Mouse (Mus musculus) layer of hippocampus, adult 8-10 months (tissue): ENCODE results near the gene Vmn1r86. TPM values are rescaled to one million over a fixed set of nuclear protein-coding genes. Genes with fewer than 3 reads are reported as not detected.
"Not testable (repeated sequence)": the region's sequence is repeated elsewhere in the genome, so short reads cannot be mapped to it uniquely, and the experiment has no call there.

Source experiments
- DNase-seq, 2 experiments: peaks; one replicate each; pipeline ENCODE4 v3.0.0; 2022; ENCODE audit warnings: low spot score in 2 of 2
- total RNA-seq, 4 experiments: library from RNA; stranded (reverse); gene quantifications; 2 replicates each; pipeline ENCODE4 v1.2.4; 2022

Vmn1r86 gene
- total RNA-seq: not detected

DNA sequence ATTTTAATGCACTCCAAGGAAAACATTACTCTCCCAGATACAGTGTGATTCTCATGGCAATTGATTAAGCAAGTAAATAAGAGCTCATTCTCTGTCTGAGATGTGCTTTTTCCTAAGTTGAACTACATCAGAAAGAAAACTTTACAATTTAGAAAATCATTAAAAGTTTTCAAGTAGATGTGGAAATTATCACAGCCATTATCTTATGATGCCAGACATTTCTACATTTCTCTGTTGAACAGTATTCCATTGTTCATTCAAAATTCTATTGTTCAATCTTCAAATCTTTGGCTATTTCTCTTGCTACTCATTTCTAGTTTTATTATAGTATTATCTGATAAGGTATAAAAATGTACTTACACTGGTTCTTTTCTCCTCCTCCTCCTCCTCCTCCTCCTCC, at the start of gene Vmn1r86:
TSS of gene Vmn1r86 (minus strand) at position 101 of the 400 bp plus-strand sequence.
- DNase-seq: no peak

DNA sequence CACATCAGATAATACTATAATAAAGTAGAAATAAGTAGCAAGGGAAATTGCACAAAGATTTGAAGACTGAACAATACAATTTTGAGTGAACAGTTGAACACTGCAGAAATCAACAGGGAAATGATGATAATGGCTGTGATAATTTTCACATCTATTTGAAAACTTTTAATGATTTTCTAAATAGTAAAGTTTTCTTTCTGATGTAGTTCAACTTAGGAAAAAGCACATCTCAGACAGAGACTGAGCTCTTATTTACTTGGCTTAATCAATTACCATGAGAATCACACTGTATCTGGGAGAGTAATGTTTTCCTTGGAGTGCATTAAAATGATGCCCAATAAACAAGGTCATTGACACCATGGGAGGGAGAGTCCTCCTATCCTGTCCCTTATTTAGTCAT, 39.6 kb upstream of the Vmn1r86 start, which contains the start of gene Vmn1r88:
TSS of gene Vmn1r88 (plus strand) at position 301 of the 400 bp plus-strand sequence.
- no peak for DNase-seq

DNA sequence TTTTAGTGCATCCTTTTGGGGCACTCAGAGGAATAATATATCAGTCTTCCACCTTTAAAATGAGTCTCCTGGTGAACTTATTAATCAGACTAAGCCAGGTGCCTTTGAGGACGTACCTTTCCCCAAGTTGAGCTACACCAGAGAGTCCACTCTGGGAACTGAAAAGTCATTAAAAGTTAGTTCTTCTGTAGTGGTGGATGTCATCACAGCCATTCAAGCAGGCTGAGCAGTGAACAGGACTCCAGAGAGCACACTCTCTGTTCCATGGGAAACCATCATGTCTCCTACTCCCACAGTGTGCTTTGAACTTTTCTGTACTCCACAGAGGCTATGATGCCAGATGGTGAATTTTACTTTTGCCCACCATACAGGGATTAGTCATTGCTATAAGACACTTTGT, 20.3 kb upstream of the Vmn1r86 start, which contains the start of gene Vmn1r87:
TSS of gene Vmn1r87 (minus strand) at position 101 of the 400 bp plus-strand sequence.
- DNase-seq: no peak

DNA sequence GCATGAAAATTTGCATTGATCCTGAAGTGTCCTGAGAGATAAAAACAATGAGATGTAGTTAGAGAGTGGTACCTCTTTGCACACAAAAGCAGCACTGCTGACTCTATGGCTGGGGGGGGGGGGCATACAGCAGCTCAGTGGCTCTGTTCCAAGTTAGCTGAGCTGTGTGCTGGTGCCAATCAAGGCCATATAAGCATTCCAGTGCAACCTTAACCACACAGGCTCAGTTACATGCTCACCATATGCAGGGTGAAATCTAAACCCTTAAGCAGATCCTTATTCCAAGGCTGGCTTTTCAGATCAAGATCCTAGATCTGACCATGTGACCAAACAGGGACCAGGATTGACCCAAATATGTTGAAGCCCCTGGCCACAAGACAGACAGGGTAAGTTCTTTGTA, 17.6 kb upstream of the Vmn1r86 start:
- DNase-seq: no peak

DNA sequence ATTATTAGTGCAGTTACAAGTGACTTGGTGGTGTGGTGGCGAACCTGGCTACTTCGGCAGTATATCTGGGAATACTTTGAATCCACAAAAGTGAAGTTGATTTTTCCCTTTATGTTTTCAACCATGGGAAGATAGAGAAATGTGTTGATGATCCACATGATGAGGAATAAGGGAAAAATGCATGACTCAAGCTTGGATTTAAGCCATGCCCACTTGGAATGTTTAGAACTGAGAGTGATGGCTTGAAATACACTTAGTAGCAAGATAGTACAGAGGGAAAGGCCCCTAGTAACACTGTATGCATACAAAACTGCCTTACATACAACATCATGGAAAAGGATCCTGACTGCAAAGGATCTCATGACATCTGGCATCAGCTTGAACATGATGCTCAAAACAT, 12.1 kb upstream of the Vmn1r86 start:
- no peak for DNase-seq

DNA sequence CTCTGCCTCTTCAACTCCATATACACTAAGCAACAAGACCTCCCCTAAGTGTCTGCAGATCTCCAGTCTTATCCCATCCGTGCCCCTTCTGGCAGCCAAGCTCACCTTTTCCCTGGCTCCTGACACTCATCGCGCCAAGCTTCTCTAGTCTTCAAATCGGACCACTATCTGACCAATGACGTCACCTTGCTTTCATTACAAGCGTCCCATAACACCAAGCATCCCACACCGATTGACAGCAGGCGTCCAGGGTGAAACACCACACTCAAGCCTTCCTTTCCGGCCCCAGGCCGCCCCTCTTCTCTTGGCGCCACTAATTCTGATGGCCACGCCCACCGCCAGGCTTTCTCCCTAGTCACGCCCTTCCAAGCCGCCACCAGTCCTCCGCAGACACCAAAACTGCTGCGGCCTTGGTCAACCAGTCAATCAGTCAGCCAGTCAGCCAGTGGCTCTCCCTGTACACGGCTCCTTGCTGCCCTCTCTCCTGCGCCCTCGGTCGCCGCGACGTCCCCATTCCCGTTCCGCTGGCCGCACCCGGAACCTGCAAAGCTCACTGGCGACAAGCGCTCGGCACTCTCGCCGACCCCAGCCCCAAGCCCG, 3.9 kb upstream of the Vmn1r86 start:
- DNase-seq: not testable (repeated sequence)

DNA sequence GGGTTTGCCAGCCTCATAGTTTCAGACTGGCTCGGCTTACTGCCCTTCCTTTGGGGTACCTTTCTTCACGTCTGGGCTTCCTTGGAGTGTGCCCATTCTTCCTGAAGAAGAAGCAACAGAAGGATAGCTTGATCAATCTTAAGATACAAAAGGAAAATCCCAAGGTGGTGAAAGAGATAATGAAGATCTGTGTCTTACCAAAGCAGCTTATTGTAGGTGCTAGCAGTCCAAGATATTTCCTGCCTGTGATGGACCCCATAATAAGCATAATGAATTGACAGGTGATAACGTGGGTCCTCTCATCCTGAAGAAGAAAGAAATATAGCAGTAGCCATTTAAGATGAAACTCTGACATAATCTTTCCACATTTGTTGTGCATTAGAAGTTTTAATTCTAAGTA, 24.6 kb downstream of the Vmn1r86 start, which contains the start of gene Vmn1r85:
TSS of gene Vmn1r85 (minus strand) at position 101 of the 400 bp plus-strand sequence.
- no peak for DNase-seq

DNA sequence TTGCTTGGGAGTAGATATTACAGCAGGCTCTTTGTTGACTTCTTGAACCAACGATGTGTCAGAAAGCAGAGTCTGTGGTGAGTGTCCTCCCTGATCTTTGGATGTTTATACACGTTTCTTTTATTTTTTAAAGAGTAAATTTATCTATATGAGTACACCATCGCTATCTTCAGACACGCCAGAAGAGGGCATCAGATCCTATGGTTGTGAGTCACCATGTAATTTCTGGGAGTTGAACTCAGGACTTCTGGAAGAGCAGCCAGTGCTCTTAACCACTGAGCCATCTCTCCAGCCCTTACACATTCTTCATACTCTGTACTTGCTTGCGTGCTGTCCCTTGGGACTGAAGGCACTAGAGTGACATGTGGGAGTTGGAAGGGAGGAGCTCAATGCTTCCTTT, 47.4 kb downstream of the Vmn1r86 start:
- no peak for DNase-seq

DNA sequence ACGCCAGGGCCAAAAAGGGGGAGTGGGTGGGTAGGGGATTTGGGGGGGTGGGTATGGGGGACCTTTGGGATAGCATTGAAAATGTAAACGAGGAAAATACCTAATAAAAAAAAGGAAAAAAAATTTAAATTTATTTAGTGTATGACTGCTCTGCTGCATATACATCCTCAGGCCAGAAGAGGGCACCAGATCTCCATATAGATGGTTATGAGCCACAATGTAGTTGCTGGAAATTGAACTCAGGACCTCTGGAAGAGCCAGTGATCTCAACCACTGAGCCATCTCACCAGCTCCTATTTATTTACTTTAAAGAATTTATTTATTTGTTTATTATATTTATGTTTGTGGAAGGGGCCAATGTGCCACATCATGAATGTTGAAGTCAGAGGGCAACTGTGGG, 56.3 kb downstream of the Vmn1r86 start:
- not testable (repeated sequence) for DNase-seq

DNA sequence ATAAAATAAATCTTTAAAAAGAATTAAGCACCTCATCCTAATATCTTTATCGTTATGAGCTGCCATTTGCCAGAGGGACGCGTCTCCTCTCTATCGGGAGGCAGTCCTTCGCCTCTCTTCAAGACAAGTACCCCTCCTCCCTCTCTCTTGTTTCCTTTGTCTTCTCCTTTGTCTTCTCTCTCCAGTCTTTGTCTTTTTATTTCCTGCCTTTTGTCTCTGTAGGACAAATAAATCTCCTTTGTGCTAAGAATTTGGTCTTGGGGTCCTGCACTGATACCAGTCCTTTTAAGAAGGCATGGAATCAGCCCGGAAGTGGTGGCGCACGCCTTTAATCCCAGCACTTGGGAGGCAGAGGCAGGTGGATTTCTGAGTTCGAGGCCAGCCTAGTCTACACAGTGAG, 60.2 kb downstream of the Vmn1r86 start:
- no peak for DNase-seq

DNA sequence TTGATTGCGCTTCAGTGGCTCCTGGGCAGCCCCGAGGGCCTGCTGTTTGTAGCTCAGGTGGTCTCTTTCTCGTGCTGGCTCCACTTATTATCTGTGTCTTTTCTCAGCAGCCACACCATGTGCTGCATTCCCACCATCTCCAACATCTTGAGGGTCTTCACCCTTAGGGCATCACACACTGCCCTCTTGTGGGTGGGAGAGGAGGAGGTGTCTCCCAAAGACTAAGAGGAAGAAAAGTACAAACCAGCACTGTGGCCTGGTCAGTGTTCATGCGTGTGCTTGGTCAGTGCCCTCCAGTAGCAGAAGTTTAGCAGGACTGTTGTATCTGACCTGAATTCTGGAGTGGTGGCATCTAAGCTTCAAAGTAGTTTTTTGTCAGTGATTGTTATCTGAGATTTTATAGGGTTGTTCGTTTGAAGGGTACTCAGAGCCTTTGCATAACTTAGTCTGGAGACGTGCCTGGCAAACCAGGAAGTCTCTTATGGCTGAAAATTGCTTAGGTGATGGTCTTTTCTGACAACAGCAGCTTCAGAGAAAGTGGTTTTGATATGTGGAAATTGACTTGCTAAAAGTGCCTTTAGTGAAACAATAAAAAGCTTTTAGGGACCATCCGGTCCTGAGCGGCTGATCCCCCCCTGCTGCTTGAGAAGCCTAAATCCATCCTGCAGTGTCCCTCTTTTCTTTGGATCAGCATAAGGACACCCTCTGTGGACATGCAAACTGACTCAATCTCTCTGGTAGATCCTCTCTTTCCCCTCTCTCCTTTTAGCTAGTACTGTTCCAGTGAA, 62.6 kb downstream of the Vmn1r86 start:
- DNase-seq: no peak

DNA sequence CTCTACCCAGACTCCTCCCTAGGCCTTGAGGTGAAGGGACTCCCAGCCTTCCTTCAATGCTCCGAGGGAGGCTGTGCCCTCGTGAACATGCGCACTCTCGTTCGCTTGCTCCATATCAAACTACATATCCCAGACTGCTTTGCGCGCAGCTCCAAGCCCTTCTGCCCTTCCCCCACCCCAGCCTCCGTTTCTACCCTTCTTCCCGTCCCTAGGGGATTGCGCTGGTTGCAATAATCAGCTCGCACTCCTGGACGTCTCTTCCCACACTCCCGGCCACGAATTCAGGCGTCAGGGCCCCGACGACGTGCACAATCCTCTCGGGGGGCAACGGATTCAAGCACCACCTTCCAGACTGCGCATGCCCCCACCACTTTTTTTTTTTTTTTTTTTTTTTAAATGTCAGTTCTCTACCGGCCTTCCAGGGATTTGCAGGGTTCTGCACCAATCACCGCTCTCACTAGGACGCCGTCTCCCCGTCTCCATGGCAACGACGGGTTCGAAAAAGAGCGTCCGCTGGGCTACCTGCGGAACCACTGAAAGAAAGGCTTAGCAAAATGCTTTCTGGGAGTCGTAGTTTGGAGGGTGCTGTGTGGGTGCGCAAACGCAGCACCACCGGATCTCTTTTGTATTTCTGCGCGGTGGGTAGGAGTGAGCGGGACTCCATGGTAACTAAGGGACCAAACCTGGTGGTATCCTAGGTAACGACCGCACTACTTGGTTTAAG, 65.3 kb downstream of the Vmn1r86 start, which contains the start of gene Mzf1:
TSS of gene Mzf1 (minus strand) at position 478 of the 724 bp plus-strand sequence.
- DNase-seq: peak; percentile 93 to 98

DNA sequence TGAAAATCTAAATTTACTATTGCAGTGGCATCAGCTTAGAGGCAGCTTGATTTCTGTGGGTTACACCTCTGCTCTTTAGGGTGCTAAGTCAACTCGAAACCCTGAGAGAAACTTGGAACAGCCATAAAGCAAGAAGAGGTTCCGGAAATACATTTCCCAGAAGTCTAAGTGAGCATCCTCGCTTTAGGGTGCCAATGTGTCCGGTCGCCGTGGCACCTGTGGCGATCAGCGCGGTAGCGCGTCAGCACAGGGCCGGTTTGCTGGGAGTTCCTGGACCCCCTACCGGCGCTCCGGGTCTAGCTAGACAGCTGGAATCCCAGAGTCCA, 65.8 kb downstream of the Vmn1r86 start:
- DNase-seq: no peak

DNA sequence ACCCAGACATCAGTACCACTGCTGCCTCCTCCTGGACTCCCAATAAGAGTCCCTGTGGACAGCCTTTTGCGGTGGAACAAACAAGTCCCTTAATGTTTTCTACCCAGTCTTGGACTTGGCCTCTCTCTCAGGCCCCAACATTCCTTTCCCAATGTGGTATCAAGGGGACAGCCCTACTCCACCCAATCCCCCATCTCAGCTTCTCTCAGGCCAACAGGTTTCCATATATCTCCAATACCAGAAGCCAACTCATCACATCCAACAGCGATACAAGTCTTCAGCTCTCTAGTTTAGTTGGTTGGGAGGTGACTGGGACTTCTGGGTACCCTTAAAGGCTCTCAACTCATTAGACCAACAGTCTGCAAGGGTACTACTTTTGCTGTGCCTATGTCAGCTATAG, 66.2 kb downstream of the Vmn1r86 start:
- DNase-seq: no peak

DNA sequence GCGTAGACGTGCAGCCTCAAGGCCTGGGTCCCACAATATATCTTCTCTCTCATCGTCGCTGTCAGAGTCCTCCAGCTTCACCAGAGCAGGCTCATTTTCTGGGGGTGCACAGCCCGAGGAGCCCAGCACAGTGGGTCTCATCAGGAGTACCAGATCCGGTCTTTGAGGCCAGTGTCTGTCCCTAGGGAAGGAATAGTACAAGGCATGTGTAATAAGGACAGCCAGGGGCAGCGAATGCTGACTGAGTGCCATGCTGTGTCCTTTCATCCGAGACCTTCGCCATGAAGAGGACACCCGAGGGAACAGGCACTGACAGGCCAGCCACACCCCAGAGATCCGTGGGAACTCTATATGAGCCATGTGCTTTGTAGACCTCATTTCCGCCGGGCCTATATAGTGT, 66.7 kb downstream of the Vmn1r86 start:
- no peak for DNase-seq

Other genes with a start within 250 kb of the Vmn1r86 start
- gene Zfp128, start 238.7 kb downstream of the Vmn1r86 start, total RNA-seq: 1 to 10 TPM; 6.6 to 8.3 (median 7.4) TPM
- gene Zscan22, start 222.1 kb downstream of the Vmn1r86 start, total RNA-seq: 10 to 100 TPM; 14.0 to 20.3 (median 15.1) TPM
- gene Rps5, start 197.6 kb downstream of the Vmn1r86 start, total RNA-seq: 100 to 1,000 TPM; 383 to 519 (median 436) TPM
- 1 to 10 TPM in 1 of 4 experiments, under 1 TPM in 3; 0.77 to 1.4 (median 0.92) TPM for gene Rnf225, start 192.5 kb downstream of the Vmn1r86 start, total RNA-seq
- 10 to 100 TPM in 3 of 4 experiments, 1 to 10 TPM in 1; 9.5 to 11.6 (median 11.3) TPM for gene Zfp324, start 154.1 kb downstream of the Vmn1r86 start, total RNA-seq
- gene Zfp446, start 142.1 kb downstream of the Vmn1r86 start, total RNA-seq: 10 to 100 TPM in 1 of 4 experiments, 1 to 10 TPM in 3; 7.5 to 10.8 (median 8.8) TPM
- gene Slc27a5, start 121.7 kb downstream of the Vmn1r86 start, total RNA-seq: under 1 TPM in 3 of 4 experiments, not detected in 1; 0.27 to 0.47 (median 0.27) TPM
- gene Trim28, start 120.8 kb downstream of the Vmn1r86 start, total RNA-seq: 100 to 1,000 TPM; 244 to 272 (median 252) TPM
- 10 to 100 TPM; 27.0 to 29.6 (median 29.3) TPM for gene Zbtb45, start 109.9 kb downstream of the Vmn1r86 start, total RNA-seq
- gene Chmp2a, start 85.1 kb downstream of the Vmn1r86 start, total RNA-seq: 100 to 1,000 TPM; 145 to 152 (median 147) TPM
- 100 to 1,000 TPM; 188 to 210 (median 192) TPM for gene Ube2m, start 81.6 kb downstream of the Vmn1r86 start, total RNA-seq
- gene Mzf1, start 65.2 kb downstream of the Vmn1r86 start, total RNA-seq: 10 to 100 TPM; 12.1 to 16.3 (median 15.0) TPM
- gene Vmn1r85, start 24.7 kb downstream of the Vmn1r86 start, total RNA-seq: not detected
- gene Vmn1r87, start 20.2 kb upstream of the Vmn1r86 start, total RNA-seq: not detected
- under 1 TPM; 0.16 to 0.35 (median 0.27) TPM for gene Vmn1r88, start 39.7 kb upstream of the Vmn1r86 start, total RNA-seq
- gene Vmn1r89, start 93.1 kb upstream of the Vmn1r86 start, total RNA-seq: not detected
- gene Lig1, start 157.4 kb upstream of the Vmn1r86 start, total RNA-seq: 10 to 100 TPM in 2 of 4 experiments, 1 to 10 TPM in 2; 7.6 to 10.1 (median 9.3) TPM
- 10 to 100 TPM; 15.2 to 18.8 (median 17.9) TPM for gene Zswim9, start 158.8 kb upstream of the Vmn1r86 start, total RNA-seq
- gene Pla2g4c, start 204.7 kb upstream of the Vmn1r86 start, total RNA-seq: under 1 TPM; 0.12 to 0.32 (median 0.15) TPM